Mouse (Mus musculus) brain, embryonic 14.5 days (tissue): ENCODE data around the gene Hps6. TPM values are rescaled to one million over a fixed set of nuclear protein-coding genes. Genes with fewer than 3 reads are reported as not detected.
A peak's percentile ranks its signal among the peaks of the same experiment; 100 is the strongest.
"Not testable (repeated sequence)": the region's sequence is repeated elsewhere in the genome, so short reads cannot be mapped to it uniquely, and the experiment has no call there.

Experiments used
- DNase-seq: peaks from one replicate; pipeline ENCODE4 v3.0.0-alpha.2; 2011; ENCODE audit warnings: low read depth
- CTCF ChIP-seq: fragments of 200-500 bp; IDR thresholded peaks from 2 replicates; pipeline ENCODE4 v1.5.1; 2012; ENCODE audit warnings: inconsistent platforms, mild to moderate bottlenecking, moderate library complexity, borderline replicate concordance; ENCODE audit not compliant: insufficient read depth, insufficient read length; ENCODE audit errors: extremely low read depth
- POLR2A ChIP-seq: fragments of 200-500 bp; IDR thresholded peaks from 2 replicates; pipeline ENCODE4 v1.6.1; 2012; ENCODE audit warnings: mild to moderate bottlenecking, inconsistent platforms, borderline replicate concordance; ENCODE audit not compliant: poor library complexity, insufficient read depth, insufficient read length, severe bottlenecking; ENCODE audit errors: extremely low read depth
- polyA plus RNA-seq: library from polyadenylated mRNA; depleted of rRNA; stranded (reverse); fragments of >200 nt; gene quantifications from 2 replicates; pipeline ENCODE4 v1.2.3, GENCODE M21; 2012; rRNA removed

The Hps6 gene
- polyA plus RNA-seq, result 1.6 and 2.1 TPM in 2 replicates

DNA sequence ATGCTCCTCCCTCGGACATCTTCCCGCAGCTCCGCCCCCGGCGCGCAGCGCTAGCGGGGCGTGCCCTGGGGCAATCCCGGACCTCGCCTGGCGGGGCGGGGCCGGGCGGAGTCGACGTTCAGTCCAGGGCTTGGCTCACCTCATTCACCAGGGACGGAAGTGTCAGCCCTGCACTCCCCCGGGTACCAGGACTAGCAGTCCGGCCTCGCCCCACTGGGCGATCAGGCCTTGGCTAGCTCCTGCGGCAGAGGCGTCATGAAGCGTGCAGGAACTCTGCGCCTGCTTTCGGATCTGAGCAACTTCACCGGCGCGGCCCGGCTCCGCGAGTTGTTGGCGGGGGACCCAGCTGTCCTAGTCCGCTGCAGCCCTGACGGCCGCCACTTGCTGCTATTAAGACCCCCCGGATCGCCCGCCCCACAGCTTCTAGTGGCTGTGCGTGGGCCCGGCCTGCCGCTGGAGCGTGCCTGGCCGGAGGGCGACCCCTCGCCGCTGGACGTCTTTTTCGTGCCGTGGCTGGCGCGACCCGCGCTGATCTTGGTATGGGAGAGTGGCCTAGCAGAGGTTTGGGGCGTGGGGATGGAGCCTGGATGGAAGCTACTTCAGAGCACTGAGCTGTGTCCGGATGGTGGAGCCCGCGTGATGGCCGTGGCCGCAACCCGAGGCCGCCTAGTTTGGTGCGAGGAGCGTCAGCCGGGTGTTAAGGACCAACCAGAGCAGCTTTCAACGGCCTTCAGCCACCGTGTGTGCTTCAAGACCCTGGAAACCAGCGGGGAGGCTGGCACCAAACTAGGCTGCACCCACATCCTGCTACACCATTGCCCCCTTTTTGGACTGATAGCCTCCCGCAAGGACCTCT is at the start of gene Hps6:
Gene Hps6 (plus strand): TSS at position 138 of the 856 bp plus-strand sequence.
- DNase-seq, result peak; percentile 52
- TF ChIP-seq CTCF, result no peak
- no peak for TF ChIP-seq POLR2A

DNA sequence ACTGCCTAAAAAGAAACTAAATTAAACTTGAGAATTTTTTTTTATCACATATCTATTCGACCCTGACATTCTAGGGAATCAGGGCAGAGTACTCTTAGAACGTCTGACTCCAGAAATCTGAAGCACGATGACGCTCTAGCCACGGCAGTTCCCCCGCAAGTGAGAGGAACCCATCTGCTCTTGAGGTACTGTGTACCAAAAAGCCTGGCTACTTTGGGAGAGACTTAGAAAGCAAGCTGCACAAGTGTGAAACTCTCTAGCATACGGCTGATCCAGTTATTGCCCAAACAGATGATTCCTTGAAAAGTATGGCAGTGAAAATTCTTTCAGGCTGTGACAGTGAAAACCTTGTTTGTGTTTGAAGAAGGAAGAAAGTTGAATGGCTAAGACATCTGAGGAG is 46.6 kb upstream of the Hps6 start:
- DNase-seq, result no peak
- TF ChIP-seq POLR2A (no peak), CTCF (no peak)

DNA sequence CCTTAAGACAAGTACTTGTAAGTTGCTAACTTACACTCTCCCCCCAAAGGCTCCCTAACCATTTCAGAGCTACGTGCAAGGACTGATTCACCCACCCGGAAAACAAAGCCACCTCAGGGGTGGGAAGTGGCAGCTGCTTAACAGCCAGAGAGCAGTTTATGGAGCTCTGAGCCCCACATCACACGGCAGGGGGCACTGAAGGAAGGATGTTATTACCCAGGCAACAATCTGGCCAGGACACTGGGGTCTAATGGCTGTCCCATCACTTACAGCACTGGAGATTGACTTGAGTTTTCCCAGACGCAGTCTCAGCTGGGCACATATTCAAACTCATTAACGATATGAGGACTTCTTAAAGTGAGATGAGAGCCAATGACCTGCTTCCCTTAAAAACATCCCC is 42.5 kb upstream of the Hps6 start:
- TF ChIP-seq CTCF (no peak), POLR2A (no peak)
- DNase-seq, result peak; percentile 10

DNA sequence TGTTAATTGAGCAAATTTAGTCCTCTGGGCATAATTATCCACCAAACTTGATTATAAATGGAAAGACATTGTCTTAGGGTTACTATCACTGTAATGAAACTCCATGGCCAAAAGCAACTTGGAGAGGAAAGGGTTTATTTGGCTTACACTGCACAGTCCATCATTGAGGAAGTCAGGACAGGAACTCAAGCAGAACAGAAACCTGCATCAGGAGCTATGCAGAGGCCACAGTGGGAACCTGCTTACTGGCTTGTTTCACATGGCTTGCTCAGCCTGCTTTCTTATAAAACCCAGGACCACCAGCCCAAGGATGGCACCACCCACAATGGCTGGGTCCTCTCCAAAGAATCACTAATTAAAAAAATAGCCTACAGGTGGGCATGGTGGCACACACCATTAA is 18.9 kb upstream of the Hps6 start:
- DNase-seq, result no peak
- no peak for TF ChIP-seq POLR2A
- no peak for TF ChIP-seq CTCF

DNA sequence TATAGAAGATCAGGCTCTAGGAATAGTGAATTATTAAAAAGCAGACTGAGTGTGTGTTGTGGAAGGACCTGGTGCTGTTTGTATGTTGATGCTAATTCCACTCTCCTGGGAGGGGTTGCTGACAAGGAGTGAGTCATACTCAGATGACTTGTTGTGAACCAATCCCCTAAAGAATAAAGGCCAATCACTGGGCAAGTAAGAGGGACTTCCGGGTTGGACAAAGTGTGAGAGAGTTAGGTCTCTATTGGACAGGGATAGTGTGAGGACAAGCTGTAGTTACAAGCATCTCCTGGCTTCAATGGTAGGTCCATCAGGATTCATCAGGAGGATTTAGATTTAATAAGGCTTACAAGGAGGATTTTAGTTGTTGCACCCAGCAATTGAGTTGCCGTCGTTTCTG is 15.1 kb upstream of the Hps6 start:
- no peak for DNase-seq
- TF ChIP-seq POLR2A (no peak), CTCF (no peak)

DNA sequence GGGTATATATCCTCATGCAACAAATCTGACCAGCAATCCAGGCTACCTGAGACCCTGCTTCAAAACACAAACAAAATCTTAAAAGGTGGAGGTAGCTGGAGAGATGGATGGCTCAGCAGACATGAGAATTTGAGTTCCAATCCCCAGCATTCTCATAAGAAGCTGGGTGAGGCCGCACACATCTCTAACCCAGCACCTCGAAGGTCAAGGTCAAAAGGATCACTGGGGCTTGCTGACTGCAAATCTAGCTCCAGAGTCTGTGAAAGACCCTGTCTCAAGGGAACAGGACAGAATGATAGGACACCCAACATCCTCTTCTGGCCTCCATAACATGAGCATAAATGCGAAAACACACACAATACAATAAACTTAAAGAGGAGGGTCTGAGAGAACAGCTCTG is 12.1 kb upstream of the Hps6 start:
- TF ChIP-seq POLR2A (no peak), CTCF (no peak)
- DNase-seq, result no peak

DNA sequence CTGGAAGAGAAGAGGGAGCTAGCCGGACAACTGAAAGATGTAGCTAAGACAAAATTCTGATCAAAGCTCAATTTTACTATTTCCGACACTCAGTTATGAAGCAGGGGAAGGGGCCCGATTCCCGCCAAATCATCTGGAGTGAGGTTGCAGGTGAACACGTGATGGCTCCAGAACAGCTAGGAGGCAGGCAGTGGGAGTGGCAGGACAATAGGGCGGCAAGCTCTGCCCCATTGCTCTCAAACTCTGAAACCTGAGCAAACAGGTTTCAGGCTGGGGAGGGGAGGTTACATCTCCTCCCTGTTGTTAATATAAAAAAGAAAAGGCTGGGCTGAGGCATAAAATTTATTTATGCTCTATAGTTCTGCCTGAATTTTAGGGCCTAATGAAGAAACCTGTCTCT is 9.9 kb upstream of the Hps6 start:
- not testable (repeated sequence) for DNase-seq

DNA sequence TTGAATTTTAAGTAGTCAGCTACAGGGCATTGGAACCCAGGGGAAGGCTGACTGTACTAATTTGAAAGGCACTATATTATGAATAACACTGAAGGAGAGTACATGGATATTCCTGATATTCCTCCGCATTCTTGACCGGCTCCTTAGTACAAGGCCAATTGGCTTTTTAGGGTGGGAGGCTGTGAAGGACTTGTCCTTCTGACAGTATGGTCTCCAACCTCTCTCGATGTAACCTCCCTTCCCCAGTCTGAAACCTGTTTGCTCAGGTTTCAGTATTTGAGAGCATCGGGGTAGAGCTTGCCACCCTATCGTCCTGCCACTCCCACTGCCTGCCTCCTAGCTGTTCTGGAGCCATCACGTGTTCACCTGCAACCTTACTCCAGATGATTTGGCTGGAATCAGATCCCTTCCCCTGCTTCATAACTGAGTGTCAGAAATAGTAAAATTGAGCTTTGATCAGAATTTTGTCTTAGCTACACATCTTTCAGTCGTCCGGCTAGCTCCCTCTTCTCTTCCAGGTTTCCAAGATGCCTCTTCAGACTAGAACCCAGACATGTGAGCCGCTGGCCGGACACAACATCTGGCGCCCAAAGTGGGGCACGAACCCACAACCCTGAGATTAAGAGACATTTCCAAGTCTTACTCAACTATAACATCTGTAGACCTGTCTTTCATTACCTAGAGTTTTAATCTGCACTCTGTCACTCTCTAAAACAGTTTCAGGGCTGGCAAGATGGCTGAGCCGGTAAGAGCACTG is 9.1 kb upstream of the Hps6 start:
- TF ChIP-seq POLR2A (no peak), CTCF (no peak)
- no peak for DNase-seq

DNA sequence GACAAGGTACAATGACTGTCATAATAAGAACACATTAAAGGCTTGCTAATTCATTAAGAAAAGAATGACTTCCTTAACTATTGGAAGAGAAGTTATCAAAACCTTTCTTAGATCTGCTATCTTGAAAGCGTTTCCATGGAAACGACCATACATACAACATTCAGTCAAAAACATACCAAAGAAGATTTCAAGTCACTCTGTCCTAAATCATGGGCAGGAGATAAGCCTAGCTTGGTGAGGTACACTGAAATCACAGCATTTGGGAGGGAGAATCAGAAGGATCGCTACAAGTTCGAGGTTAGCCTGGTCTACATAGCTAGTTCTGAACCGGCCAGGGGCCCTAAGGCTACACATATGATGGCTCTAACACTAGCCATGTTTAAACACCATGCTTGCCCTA is 5.9 kb upstream of the Hps6 start:
- DNase-seq, result peak; percentile 2
- TF ChIP-seq CTCF (no peak), POLR2A (no peak)

DNA sequence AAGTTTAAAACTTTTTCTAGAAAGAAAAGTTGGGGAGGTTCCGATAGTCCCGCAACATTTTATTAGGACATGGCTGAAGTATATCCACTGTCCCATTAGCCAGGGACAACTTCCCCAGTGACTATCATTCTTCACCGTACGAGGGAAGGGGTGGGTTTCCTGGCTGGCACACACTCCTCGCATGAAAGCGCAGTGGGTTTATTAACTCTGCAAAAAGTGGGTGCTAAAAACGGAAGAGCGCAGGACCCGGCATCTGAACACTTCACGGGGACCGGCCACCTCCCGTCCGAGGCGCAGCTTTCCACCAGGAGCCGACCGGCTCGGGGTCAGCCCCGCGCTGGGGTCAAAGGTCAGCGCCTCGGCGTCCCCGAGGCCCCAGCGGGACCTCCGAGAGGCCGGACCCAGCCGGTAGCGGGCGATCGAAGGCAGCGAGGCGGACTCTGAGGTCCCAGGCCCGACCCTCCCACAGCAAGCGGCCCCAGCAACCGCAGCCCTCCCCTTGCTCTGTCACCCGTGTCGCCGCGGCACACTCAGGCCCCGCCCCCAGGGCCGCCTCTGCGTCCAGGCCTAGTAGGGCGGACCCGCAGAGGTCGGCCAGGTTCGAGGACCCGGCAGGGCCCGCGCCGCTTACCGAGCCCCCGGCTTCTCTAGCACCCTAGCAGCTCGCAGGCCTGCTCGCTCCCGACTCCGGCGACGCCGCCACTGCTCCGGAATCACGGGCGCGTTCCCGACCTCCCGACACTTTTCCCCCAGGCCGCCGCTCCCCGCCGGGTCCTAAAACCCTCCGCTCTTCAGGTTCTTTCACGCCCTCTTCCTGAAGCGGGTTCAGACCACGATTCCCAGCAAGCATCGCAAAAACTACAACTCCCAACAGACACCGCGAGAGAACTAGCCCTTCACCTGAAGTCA is 5.3 kb upstream of the Hps6 start, which contains the start of gene Armh3:
Gene Armh3 (minus strand): TSS at position 704 of the 909 bp plus-strand sequence.
- no peak for TF ChIP-seq CTCF
- TF ChIP-seq POLR2A, result peak; percentile 74; the same call in 1 of the 2 replicates
- DNase-seq, result peak; percentile 99

DNA sequence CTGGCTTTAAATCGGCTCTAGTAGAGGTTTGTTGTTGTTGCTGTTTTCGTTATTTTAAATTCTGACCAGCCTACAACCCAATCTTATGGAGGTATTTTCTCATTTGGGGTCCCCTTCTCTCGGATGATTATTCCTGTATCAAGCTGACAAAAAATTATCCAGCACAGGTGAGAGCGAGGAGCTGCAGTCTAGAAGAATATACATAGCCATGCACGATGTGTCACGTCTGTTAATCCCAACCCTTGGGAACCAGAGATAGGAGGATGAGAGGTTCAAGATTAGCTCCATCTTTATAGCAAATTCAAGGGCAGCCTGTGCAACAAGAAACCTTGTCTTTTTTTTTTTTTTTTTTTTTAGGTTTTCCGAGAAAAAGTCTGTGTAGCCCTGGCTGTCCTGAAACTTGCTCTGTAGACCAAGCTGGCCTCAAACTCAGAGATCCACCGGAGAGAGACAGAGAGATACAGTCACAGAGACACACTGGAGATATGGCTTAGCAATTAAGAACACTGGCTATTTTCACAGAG is 4.6 kb upstream of the Hps6 start:
- TF ChIP-seq POLR2A (no peak), CTCF (no peak)
- no peak for DNase-seq

DNA sequence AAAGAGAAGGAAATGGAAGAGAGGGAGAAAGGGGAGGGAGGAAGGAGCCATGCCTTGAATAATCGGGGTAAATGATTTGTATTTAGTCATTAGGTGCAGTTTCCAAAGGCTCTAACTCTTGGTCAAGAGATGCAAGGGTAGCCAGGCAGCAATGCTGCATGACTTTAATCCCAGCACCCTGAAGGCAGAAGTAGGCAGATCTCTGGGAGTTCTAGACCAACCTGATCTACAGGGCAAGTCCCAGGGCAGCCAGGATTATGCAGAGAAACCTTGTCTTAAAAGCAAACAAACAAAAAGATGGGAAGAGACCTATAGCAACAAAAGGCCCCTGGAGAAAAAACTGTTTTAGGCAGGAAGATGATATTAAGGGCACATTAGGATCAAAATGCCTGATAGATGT is 3.9 kb upstream of the Hps6 start:
- no peak for TF ChIP-seq POLR2A
- TF ChIP-seq CTCF, result no peak
- no peak for DNase-seq
